Mouse (Mus musculus) gastrocnemius, adult 8-10 months (tissue): ENCODE measurements around the gene Mphosph9. TPM values are rescaled to one million over a fixed set of nuclear protein-coding genes. Genes with fewer than 3 reads are reported as not detected.
"Not testable (repeated sequence)": the region's sequence is repeated elsewhere in the genome, so short reads cannot be mapped to it uniquely, and the experiment has no call there.

Experiments used
- DNase-seq, 2 experiments: peaks; one replicate each; pipeline ENCODE4 v3.0.0; 2022; ENCODE audit warnings: low spot score in 2 of 2
- total RNA-seq, 4 experiments: library from RNA; stranded (reverse); gene quantifications; 2 replicates each; pipeline ENCODE4 v1.2.4; 2022

The Mphosph9 gene
- 1 to 10 TPM; 2.0 to 3.1 (median 2.6) TPM for total RNA-seq

GRCm38 (mm10) chr5:124327510-124328364, at the start of gene Mphosph9, which contains the start of gene 2810006K23Rik:
Gene Mphosph9 (minus strand): TSS chr5:124327972.
Gene 2810006K23Rik (plus strand): TSS chr5:124328089.
- DNase-seq = peak; percentile 98 to 99

- no peak for DNase-seq
Measured at GRCm38 (mm10) chr5:124377149-124377548, 49.4 kb upstream of the Mphosph9 start.

GRCm38 (mm10) chr5:124376401-124376800, 48.6 kb upstream of the Mphosph9 start:
- DNase-seq = no peak

- DNase-seq = no peak
Measured at GRCm38 (mm10) chr5:124374298-124374697, 46.5 kb upstream of the Mphosph9 start.

GRCm38 (mm10) chr5:124366721-124367120, 38.9 kb upstream of the Mphosph9 start:
- DNase-seq = no peak

GRCm38 (mm10) chr5:124365754-124366153, 38.0 kb upstream of the Mphosph9 start:
- DNase-seq = no peak

GRCm38 (mm10) chr5:124364173-124364918, 36.6 kb upstream of the Mphosph9 start:
- DNase-seq = no peak

- not testable (repeated sequence) for DNase-seq
Measured at GRCm38 (mm10) chr5:124362982-124363381, 35.2 kb upstream of the Mphosph9 start, which contains the start of gene Cdk2ap1. Gene Cdk2ap1 (minus strand): TSS chr5:124363082.

- no peak for DNase-seq
Measured at GRCm38 (mm10) chr5:124359641-124360040, 31.9 kb upstream of the Mphosph9 start.

- no peak for DNase-seq
Measured at GRCm38 (mm10) chr5:124356695-124357094, 28.9 kb upstream of the Mphosph9 start.

- no peak for DNase-seq
Measured at GRCm38 (mm10) chr5:124355425-124355959, 27.7 kb upstream of the Mphosph9 start.

- DNase-seq = no peak
Measured at GRCm38 (mm10) chr5:124354574-124355424, 27.0 kb upstream of the Mphosph9 start.

GRCm38 (mm10) chr5:124353726-124354547, 26.2 kb upstream of the Mphosph9 start:
- peak; percentile 31 to 42 for DNase-seq

- DNase-seq = peak in 1 of 2 experiments; percentile 23
Measured at GRCm38 (mm10) chr5:124353011-124353725, 25.4 kb upstream of the Mphosph9 start.

GRCm38 (mm10) chr5:124352141-124352920, 24.6 kb upstream of the Mphosph9 start:
- peak; percentile 15 to 60 for DNase-seq

- no peak for DNase-seq
Measured at GRCm38 (mm10) chr5:124351604-124352003, 23.8 kb upstream of the Mphosph9 start.

- DNase-seq = peak; percentile 70 to 82
Measured at GRCm38 (mm10) chr5:124351111-124351560, 23.4 kb upstream of the Mphosph9 start.

GRCm38 (mm10) chr5:124350350-124350749, 22.6 kb upstream of the Mphosph9 start:
- DNase-seq = no peak
